Mouse (Mus musculus) urinary bladder, adult 2 months (tissue): ENCODE results near the gene Elovl7. TPM values are rescaled to one million over a fixed set of nuclear protein-coding genes. Genes with fewer than 3 reads are reported as not detected.

ENCODE experiments used
- DNase-seq: peaks from one replicate; pipeline ENCODE4 v3.0.0; 2022; ENCODE audit warnings: low spot score
- polyA plus RNA-seq: library from polyadenylated mRNA; depleted of rRNA; stranded (reverse); fragments of >200 nt; gene quantifications from 2 replicates; pipeline ENCODE4 v1.2.3, GENCODE M21; 2012; rRNA removed

The Elovl7 gene
- polyA plus RNA-seq, 1 experiment = 1.6 TPM

GRCm38 (mm10) chr13:108302957-108303675, 88.9 kb downstream of the Elovl7 start:
- DNase-seq = no peak

- DNase-seq = no peak
Observed at GRCm38 (mm10) chr13:108303841-108304240, 89.6 kb downstream of the Elovl7 start.

- no peak for DNase-seq
Observed at GRCm38 (mm10) chr13:108304680-108305079, 90.5 kb downstream of the Elovl7 start.

GRCm38 (mm10) chr13:108315702-108316486, 101.7 kb downstream of the Elovl7 start, which contains the start of gene Depdc1b:
Depdc1b (plus strand) TSS chr13:108316332.
- peak; percentile 87 for DNase-seq

GRCm38 (mm10) chr13:108316487-108316903, 102.3 kb downstream of the Elovl7 start:
- DNase-seq = no peak

GRCm38 (mm10) chr13:108317414-108317813, 103.2 kb downstream of the Elovl7 start:
- DNase-seq = no peak

GRCm38 (mm10) chr13:108319028-108319427, 104.8 kb downstream of the Elovl7 start:
- DNase-seq = no peak

- no peak for DNase-seq
Observed at GRCm38 (mm10) chr13:108320216-108320615, 106.0 kb downstream of the Elovl7 start.

GRCm38 (mm10) chr13:108322466-108322865, 108.3 kb downstream of the Elovl7 start:
- DNase-seq = no peak

GRCm38 (mm10) chr13:108323317-108323716, 109.1 kb downstream of the Elovl7 start:
- no peak for DNase-seq

GRCm38 (mm10) chr13:108323866-108324829, 109.9 kb downstream of the Elovl7 start:
- no peak for DNase-seq

GRCm38 (mm10) chr13:108325871-108326270, 111.7 kb downstream of the Elovl7 start:
- DNase-seq = no peak

- no peak for DNase-seq
Observed at GRCm38 (mm10) chr13:108326351-108326750, 112.1 kb downstream of the Elovl7 start.

- no peak for DNase-seq
Observed at GRCm38 (mm10) chr13:108327047-108327446, 112.8 kb downstream of the Elovl7 start.

- no peak for DNase-seq
Observed at GRCm38 (mm10) chr13:108328406-108329180, 114.4 kb downstream of the Elovl7 start.

GRCm38 (mm10) chr13:108329693-108330092, 115.5 kb downstream of the Elovl7 start:
- DNase-seq = no peak

Other genes with a start within 250 kb of the Elovl7 start
- 81.5 and 82.4 TPM in 2 replicates for gene Smim15, start 170.0 kb upstream of the Elovl7 start, polyA plus RNA-seq
- gene Ndufaf2, start 55.8 kb upstream of the Elovl7 start, polyA plus RNA-seq = 27.1 and 29.1 TPM in 2 replicates
- gene Ercc8, start 55.7 kb upstream of the Elovl7 start, polyA plus RNA-seq = 6.2 and 6.4 TPM in 2 replicates
- 0.37 and 0.56 TPM in 2 replicates for gene Depdc1b, start 101.9 kb downstream of the Elovl7 start, polyA plus RNA-seq
- 21.4 and 26.4 TPM in 2 replicates for gene Pde4d, start 235.5 kb downstream of the Elovl7 start, polyA plus RNA-seq